Mouse (Mus musculus) heart, embryonic 16.5 days (tissue): ENCODE measurements around the gene Pah. TPM values are rescaled to one million over a fixed set of nuclear protein-coding genes. Genes with fewer than 3 reads are reported as not detected.

Source experiments
- ATAC-seq: fragments of 200-750 bp; cut with Nextera tagmentation; replicated peaks from 2 replicates; pipeline ENCODE4 v1.8.0; 2017; ENCODE audit warnings: moderate number of reproducible peaks; ENCODE audit not compliant: insufficient read depth, low FRiP score; ENCODE audit errors: extremely low read depth
- H3K27ac ChIP-seq: fragments of 300-500 bp; sonication (generic); 2 replicates; pipeline ENCODE4 v1.5.1; 2014; ENCODE audit warnings: mild to moderate bottlenecking, low read length, control low read depth, moderate library complexity
- H3K27me3 ChIP-seq: fragments of 300-500 bp; sonication (generic); 2 replicates; pipeline ENCODE4 v1.6.1; 2014; ENCODE audit warnings: low read length, mixed read lengths; ENCODE audit not compliant: control insufficient read depth, insufficient read depth
- H3K36me3 ChIP-seq: fragments of 300-500 bp; sonication (generic); 2 replicates; pipeline ENCODE4 v1.6.1; 2014; ENCODE audit not compliant: control insufficient read depth, insufficient read depth
- H3K4me1 ChIP-seq: fragments of 300-500 bp; sonication (generic); 2 replicates; pipeline ENCODE4 v1.6.1; 2014; ENCODE audit warnings: low read length, mixed read lengths; ENCODE audit not compliant: control insufficient read depth, insufficient read depth
- H3K4me2 ChIP-seq: fragments of 300-500 bp; sonication (generic); 2 replicates; pipeline ENCODE4 v1.6.1; 2014; ENCODE audit warnings: low read depth, mild to moderate bottlenecking, control low read depth, low read length
- H3K4me3 ChIP-seq: fragments of 300-500 bp; sonication (generic); 2 replicates; pipeline ENCODE4 v1.5.1; 2014; ENCODE audit warnings: mild to moderate bottlenecking, control low read depth, low read length
- H3K9ac ChIP-seq: fragments of 300-500 bp; sonication (generic); 2 replicates; pipeline ENCODE4 v1.6.1; 2014; ENCODE audit warnings: low read length, control low read depth
- H3K9me3 ChIP-seq: fragments of 300-500 bp; sonication (generic); replicated peaks from 2 replicates; pipeline ENCODE4 v1.6.1; 2016; ENCODE audit warnings: low read length; ENCODE audit not compliant: control insufficient read depth
- WGBS: fragments of 180-500 bp; shearing (Covaris S2); extraction: QIAGEN DNeasy Blood & Tissue Kit; methylation state at CpG from one replicate; pipeline ENCODE4 v1.1.7; 2014; 5-methylcytosine and 5-hydroxymethylcytosine counted together
- polyA plus RNA-seq: library from polyadenylated mRNA; unstranded; fragments of >200 nt; fragmentation: Nextera tagmentation; extraction: Ambion mirVana; gene quantifications from 2 replicates; pipeline ENCODE4 v1.2.1, GENCODE M21; 2015

The Pah gene
- polyA plus RNA-seq, 1 experiment from 2014 or later, result 0.32 TPM

DNA sequence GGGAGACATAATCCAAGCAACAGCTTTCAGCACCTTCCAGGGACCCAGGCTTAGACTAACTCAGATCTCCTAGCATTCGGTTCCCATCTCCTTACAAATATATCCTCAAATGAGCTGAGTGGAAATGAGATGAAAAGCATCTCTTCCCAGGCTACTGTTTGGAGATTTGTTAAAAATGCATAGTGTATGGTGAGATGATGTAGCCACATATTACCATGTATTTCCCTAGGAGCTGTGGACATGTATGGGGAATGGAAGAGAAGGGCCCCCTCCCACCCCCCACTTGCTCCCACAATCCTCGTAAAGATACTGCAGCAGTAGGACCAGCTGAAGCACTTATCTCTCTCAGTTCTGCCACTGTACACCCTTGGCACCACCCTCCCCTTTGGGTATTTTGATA is 31.3 kb upstream of the Pah start:
- no peaks in the 10 kb centered on the region for H3K9me3 ChIP-seq
- no peak overlapping the region for H3K27ac ChIP-seq
- no peak for ATAC-seq
- H3K36me3 ChIP-seq, result no peaks in the 10 kb centered on the region
- peaks cover 97% of the 10 kb centered on the region for H3K27me3 ChIP-seq
- H3K4me3 ChIP-seq, result no peak overlapping the region
- no peak overlapping the region for H3K4me2 ChIP-seq
- 9% methylated on average over 2 of the region's 2 CpGs for WGBS
- no peak overlapping the region for H3K9ac ChIP-seq
- H3K4me1 ChIP-seq, result peaks cover 17% of the 10 kb centered on the region

DNA sequence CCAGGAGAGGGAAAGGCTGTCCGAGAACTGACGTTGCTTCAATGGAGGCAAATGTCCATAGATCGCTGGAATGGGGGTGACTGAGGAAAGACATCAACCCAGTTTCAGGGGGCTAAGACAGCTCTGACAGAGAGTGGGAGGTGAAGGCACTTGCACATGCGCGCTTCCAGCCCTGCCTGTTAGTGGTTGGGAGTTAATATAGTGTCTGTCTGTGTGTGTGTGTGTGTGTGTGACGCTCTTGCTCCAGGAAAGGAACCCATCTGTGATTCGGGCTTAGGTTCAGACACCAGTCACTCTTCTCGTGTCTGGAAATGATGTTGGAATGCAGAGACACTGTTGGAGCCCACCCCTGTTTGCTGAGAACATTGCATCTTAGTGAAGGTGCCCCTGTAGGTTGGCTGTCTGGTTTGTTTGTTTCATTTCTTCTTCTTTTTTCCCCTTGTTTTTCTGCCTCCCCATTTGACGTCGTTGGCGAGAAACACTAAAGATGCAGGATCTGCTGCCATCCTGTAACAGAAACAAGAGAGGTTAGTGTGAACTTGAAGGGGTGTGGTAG is 30.0 kb upstream of the Pah start:
- Histone ChIP-seq H3K4me1 (peaks cover 9% of the 10 kb centered on the region; the same call in 1 of the 2 replicates), H3K4me3 (no peak overlapping the region), H3K9me3 (no peaks in the 10 kb centered on the region; the same call in 1 of the 2 replicates), H3K9ac (no peak overlapping the region), H3K27me3 (peaks cover 95% of the 10 kb centered on the region), H3K27ac (no peak overlapping the region), H3K36me3 (no peaks in the 10 kb centered on the region), H3K4me2 (no peak overlapping the region)
- ATAC-seq, result no peak
- WGBS, result 5% methylated on average over 11 of the region's 11 CpGs

DNA sequence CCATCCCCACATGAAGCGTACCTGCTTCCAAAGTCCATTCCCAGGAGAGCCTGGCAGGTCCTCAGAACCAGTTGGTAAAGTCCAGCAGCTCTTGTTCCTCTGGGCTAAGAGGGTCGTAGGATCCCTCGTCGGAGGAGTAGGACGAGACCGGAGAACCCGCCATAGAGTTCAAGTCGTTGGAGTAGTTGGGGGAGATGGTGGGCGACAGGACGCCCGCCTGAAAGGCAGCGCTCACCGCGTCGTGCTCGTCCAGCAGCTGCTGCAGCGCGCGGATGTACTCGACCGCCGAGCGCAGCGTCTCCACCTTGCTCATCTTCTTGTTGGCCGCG is 29.3 kb upstream of the Pah start:
- Histone ChIP-seq H3K9me3 (no peaks in the 10 kb centered on the region; the same call in 1 of the 2 replicates), H3K9ac (no peak overlapping the region), H3K27me3 (peaks cover 91% of the 10 kb centered on the region), H3K36me3 (no peaks in the 10 kb centered on the region), H3K4me2 (peak overlapping the region; percentile 95), H3K4me3 (peak overlapping the region; percentile 60), H3K27ac (no peak overlapping the region), H3K4me1 (peaks cover 9% of the 10 kb centered on the region; the same call in 1 of the 2 replicates)
- 1% methylated on average over 26 of the region's 26 CpGs for WGBS
- ATAC-seq, result no peak

DNA sequence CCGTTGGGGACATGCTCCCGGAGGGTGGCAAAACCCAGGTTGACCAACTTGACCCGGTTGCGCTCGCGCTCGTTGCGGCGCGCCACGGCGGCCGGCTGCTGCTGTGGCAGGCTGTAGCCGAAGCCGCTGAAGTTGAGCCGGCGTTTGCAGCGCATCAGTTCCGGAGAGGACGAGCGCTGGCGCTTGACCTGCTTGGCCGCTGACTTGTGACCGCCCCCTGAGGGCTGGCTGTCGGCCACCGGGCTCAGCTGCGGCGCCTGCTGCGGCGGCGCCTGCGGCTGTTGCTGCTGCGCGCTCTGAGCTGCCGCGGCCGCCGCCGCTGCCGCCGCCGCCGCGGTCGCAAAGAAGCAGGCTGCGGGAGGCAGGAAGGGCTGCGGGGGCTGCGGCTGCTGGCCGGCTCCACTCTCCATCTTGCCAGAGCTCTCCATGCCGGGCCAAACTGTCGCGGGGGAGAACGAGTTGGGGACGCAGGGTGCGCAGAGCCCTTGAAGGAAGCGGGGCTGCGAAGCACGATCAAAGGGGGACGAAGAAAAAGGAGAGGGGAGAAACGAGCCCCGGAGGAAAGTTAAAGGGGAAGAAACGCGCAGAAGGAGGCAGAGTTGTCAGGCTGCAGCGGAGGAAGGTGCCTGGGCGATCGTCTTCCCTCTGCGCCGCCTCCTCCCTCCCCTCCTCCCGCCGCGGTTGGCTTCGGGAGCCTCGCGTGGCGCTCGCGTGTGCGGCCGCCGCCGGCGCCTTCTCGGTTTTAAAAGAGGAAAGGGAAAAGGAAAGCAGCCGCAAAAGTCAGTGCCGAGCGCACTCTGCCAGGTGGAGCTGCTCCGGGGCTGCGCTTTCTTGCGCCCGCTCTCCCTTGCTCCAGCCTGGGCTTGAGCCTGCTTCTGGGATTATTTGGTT is 28.7 kb upstream of the Pah start:
- H3K4me2 ChIP-seq, result peak overlapping the region; percentile 95

DNA sequence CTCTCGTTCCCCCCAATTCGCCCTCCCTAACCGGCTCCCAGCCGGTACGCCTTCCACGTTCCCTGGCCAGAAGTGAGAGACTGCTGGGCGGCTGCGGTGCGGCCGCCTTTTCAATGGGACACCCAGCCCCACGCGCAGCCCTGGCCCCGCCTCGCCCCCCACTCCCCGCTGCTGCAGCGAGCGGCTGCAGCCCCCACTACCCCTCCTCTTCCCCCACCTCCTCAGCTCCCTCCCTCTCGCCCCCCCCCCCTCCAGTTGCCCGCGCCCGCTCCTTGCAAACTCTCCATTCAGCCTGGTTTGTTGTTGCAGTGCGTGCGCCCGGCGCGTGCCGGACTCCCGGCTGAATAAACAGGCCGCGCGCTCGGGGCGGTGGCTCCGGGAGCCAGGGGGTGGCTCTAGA is 28.0 kb upstream of the Pah start, which contains the start of gene Ascl1:
Ascl1 (minus strand) TSS at position 85 of the 400 bp plus-strand sequence.
- peak within 1 kb of the TSS; percentile 60 for H3K4me3 ChIP-seq
- 0 out of 2 replicates have a peak within 1 kb of the TSS, but pooled peaks have one; percentile 10 for H3K9ac ChIP-seq
- no peak within 1 kb of the TSS for H3K27ac ChIP-seq
- peaks cover 86% of the 10 kb centered on the region for H3K27me3 ChIP-seq
- peak within 1 kb of the TSS; percentile 95 for H3K4me2 ChIP-seq
- peak; percentile 14; the same call in 1 of the 2 replicates for ATAC-seq
- H3K9me3 ChIP-seq, result peaks cover 6% of the 10 kb centered on the region
- 0% methylated on average over 31 of the region's 34 CpGs for WGBS
- no peaks in the 10 kb centered on the region for H3K36me3 ChIP-seq
- H3K4me1 ChIP-seq, result peaks cover 9% of the 10 kb centered on the region; the same call in 1 of the 2 replicates

More for the DNA sequence above, 28.7 kb upstream of the Pah start:
- ATAC-seq, result peak; percentile 29
- Histone ChIP-seq H3K36me3 (no peaks in the 10 kb centered on the region), H3K27ac (no peak overlapping the region), H3K4me1 (peaks cover 9% of the 10 kb centered on the region; the same call in 1 of the 2 replicates), H3K4me3 (peak overlapping the region; percentile 60), H3K9me3 (peaks cover 1% of the 10 kb centered on the region), H3K27me3 (peaks cover 88% of the 10 kb centered on the region), H3K9ac (0 out of 2 replicates have a peak overlapping the region, but pooled peaks have one; percentile 10)
- WGBS, result under 1% methylated on average over 85 of the region's 90 CpGs

DNA sequence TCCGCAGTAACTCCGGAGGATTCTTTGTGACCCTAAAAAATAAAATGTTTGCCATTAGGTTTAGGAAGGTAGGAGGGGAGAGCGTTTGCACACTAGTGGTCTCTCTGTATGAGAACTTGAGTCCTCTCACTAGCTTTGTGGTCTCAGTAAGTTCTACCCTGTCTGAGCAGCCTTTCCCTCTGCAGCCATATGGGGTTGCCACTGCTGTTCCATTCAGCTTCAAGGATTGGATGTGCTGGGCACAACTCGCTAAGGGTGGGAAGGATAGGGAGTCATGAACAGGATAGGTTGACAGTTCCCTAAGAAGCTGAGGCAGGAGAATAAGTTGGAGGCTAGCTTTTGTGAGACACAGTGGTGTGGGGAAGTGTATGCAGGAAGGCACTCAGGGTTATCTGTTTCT is 27.4 kb upstream of the Pah start:
- Histone ChIP-seq H3K4me1 (peaks cover 9% of the 10 kb centered on the region; the same call in 1 of the 2 replicates), H3K27ac (no peak overlapping the region), H3K4me3 (peak overlapping the region; percentile 60), H3K27me3 (peaks cover 87% of the 10 kb centered on the region), H3K4me2 (peak overlapping the region; percentile 95), H3K9me3 (peaks cover 6% of the 10 kb centered on the region), H3K9ac (no peak overlapping the region), H3K36me3 (no peaks in the 10 kb centered on the region)
- ATAC-seq, result no peak
- 5% methylated on average over 4 of the region's 4 CpGs for WGBS

DNA sequence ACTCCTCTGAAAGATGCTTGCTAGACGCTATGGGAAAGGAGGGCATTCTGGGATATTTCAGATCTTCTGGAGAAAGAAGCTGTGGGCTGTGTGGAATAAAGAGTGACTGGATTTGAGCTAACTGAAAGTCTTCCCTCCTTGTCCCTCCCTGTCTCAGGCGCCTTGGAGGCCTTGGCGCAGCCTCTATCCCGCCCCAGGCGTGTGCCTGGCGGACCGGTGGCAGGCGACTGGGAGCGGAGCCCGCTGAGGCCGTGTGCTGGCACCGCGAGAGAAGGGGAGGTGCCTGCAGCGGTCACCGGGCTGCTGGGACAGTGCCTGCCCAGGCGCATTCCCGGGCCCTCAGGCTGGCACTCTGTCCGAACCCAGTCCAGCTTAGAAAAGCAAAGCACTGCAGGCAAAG is 27.0 kb upstream of the Pah start:
- 0 out of 2 replicates have a peak, but pooled peaks have one; percentile 15 for ATAC-seq

DNA sequence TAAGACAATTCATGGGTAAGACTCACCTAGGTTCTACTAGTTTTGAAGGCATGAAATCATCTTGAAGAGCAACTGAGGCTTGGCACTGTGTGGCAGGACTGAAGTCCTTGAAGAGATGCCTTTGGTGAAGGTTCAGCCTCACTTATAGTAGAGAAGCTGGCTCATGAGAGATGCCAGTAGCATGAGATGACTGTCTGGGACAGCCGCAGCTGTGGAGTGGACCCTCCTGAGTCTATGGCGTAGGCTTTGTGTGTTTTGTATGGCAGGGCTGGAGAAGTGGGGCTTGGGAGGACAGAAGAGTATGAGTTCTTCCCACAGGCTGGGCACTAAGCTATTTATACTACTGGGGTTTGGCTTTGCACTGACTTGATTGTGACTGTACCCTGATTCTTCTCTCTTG is 24.5 kb upstream of the Pah start:
- Histone ChIP-seq H3K4me3 (no peak overlapping the region), H3K27me3 (peaks cover 81% of the 10 kb centered on the region), H3K4me2 (no peak overlapping the region), H3K36me3 (no peaks in the 10 kb centered on the region), H3K9ac (no peak overlapping the region), H3K4me1 (peaks cover 9% of the 10 kb centered on the region; the same call in 1 of the 2 replicates), H3K9me3 (peaks cover 6% of the 10 kb centered on the region), H3K27ac (no peak overlapping the region)
- 74% methylated on average over 2 of the region's 2 CpGs for WGBS
- no peak for ATAC-seq

More for the DNA sequence above, 27.0 kb upstream of the Pah start:
- Histone ChIP-seq H3K27ac (no peak overlapping the region), H3K4me2 (peak overlapping the region; percentile 47), H3K9ac (no peak overlapping the region), H3K36me3 (no peaks in the 10 kb centered on the region), H3K4me3 (peak overlapping the region; percentile 24), H3K27me3 (peaks cover 84% of the 10 kb centered on the region), H3K4me1 (peaks cover 9% of the 10 kb centered on the region; the same call in 1 of the 2 replicates), H3K9me3 (peaks cover 6% of the 10 kb centered on the region)
- 2% methylated on average over 18 of the region's 18 CpGs for WGBS
